Mouse (Mus musculus): ENCODE measurements around the gene Rprd2. TPM values are rescaled to one million over a fixed set of nuclear protein-coding genes. Genes with fewer than 3 reads are reported as not detected.
A peak's percentile ranks its signal among the peaks of the same experiment; 100 is the strongest.
"Not testable (repeated sequence)": the region's sequence is repeated elsewhere in the genome, so short reads cannot be mapped to it uniquely, and the experiment has no call there.

The Rprd2 gene
- total RNA-seq (2015; ENCODE audit: low replicate concordance) (26.7 and 30.7 TPM in 2 replicates), total RNA-seq (2017; ENCODE audit: low replicate concordance) (12.4 and 14.9 TPM in 2 replicates)

GRCm38 (mm10) chr3:95818571-95819288 is at the start of gene Rprd2:
Gene Rprd2, minus strand, starts transcription at chr3:95818863.
- ATAC-seq (replicated peaks; ENCODE audit: low FRiP score, poor library complexity, severe bottlenecking): peak; percentile 50

GRCm38 (mm10) chr3:95867408-95867807 is 48.7 kb upstream of the Rprd2 start:
- ATAC-seq (replicated peaks; ENCODE audit: low FRiP score, poor library complexity, severe bottlenecking): no peak

GRCm38 (mm10) chr3:95866071-95866470 is 47.4 kb upstream of the Rprd2 start:
- no peak for ATAC-seq (replicated peaks; ENCODE audit: low FRiP score, poor library complexity, severe bottlenecking)

- no peak for ATAC-seq (replicated peaks; ENCODE audit: low FRiP score, poor library complexity, severe bottlenecking)
Observed at GRCm38 (mm10) chr3:95865571-95865970, 46.9 kb upstream of the Rprd2 start.

- ATAC-seq (replicated peaks; ENCODE audit: low FRiP score, poor library complexity, severe bottlenecking): no peak
Observed at GRCm38 (mm10) chr3:95865050-95865449, 46.4 kb upstream of the Rprd2 start.

- no peak for ATAC-seq (replicated peaks; ENCODE audit: low FRiP score, poor library complexity, severe bottlenecking)
Observed at GRCm38 (mm10) chr3:95863578-95863977, 44.9 kb upstream of the Rprd2 start.

GRCm38 (mm10) chr3:95861796-95862195 is 43.1 kb upstream of the Rprd2 start:
- peak; percentile 91 for ATAC-seq (replicated peaks; ENCODE audit: low FRiP score, poor library complexity, severe bottlenecking)

- no peak for ATAC-seq (replicated peaks; ENCODE audit: low FRiP score, poor library complexity, severe bottlenecking)
Observed at GRCm38 (mm10) chr3:95861216-95861615, 42.6 kb upstream of the Rprd2 start.

- no peak for ATAC-seq (replicated peaks; ENCODE audit: low FRiP score, poor library complexity, severe bottlenecking)
Observed at GRCm38 (mm10) chr3:95860323-95860722, 41.7 kb upstream of the Rprd2 start.

- ATAC-seq (replicated peaks; ENCODE audit: low FRiP score, poor library complexity, severe bottlenecking): not testable (repeated sequence)
Observed at GRCm38 (mm10) chr3:95858278-95858677, 39.6 kb upstream of the Rprd2 start.

GRCm38 (mm10) chr3:95857050-95857449 is 38.4 kb upstream of the Rprd2 start:
- not testable (repeated sequence) for ATAC-seq (replicated peaks; ENCODE audit: low FRiP score, poor library complexity, severe bottlenecking)

GRCm38 (mm10) chr3:95856115-95856514 is 37.5 kb upstream of the Rprd2 start:
- peak; percentile 16 for ATAC-seq (replicated peaks; ENCODE audit: low FRiP score, poor library complexity, severe bottlenecking)

GRCm38 (mm10) chr3:95855502-95856089 is 36.9 kb upstream of the Rprd2 start, which contains the start of gene Prpf3:
Gene Prpf3, minus strand, starts transcription at chr3:95855885.
- ATAC-seq (replicated peaks; ENCODE audit: low FRiP score, poor library complexity, severe bottlenecking): peak; percentile 97

GRCm38 (mm10) chr3:95851317-95851716 is 32.7 kb upstream of the Rprd2 start:
- no peak for ATAC-seq (replicated peaks; ENCODE audit: low FRiP score, poor library complexity, severe bottlenecking)

GRCm38 (mm10) chr3:95850611-95851010 is 31.9 kb upstream of the Rprd2 start:
- no peak for ATAC-seq (replicated peaks; ENCODE audit: low FRiP score, poor library complexity, severe bottlenecking)

GRCm38 (mm10) chr3:95842503-95843214 is 24.0 kb upstream of the Rprd2 start:
- ATAC-seq (replicated peaks; ENCODE audit: low FRiP score, poor library complexity, severe bottlenecking): no peak

- ATAC-seq (replicated peaks; ENCODE audit: low FRiP score, poor library complexity, severe bottlenecking): no peak
Observed at GRCm38 (mm10) chr3:95839250-95839649, 20.6 kb upstream of the Rprd2 start.

GRCm38 (mm10) chr3:95829053-95829452 is 10.4 kb upstream of the Rprd2 start:
- no peak for ATAC-seq (replicated peaks; ENCODE audit: low FRiP score, poor library complexity, severe bottlenecking)

GRCm38 (mm10) chr3:95826275-95826674 is 7.6 kb upstream of the Rprd2 start:
- ATAC-seq (replicated peaks; ENCODE audit: low FRiP score, poor library complexity, severe bottlenecking): no peak

All from erythroblast, adult 5-6 weeks (primary cell).